Mouse (Mus musculus): Measurements from ENCODE around the gene Tpgs1.

Tpgs1 gene

GRCm38 (mm10) chr10:79668076-79668475, 1.1 kb upstream of the Tpgs1 start:
- no peak for DNase-seq (ENCODE audit: low read depth, low spot score)

GRCm38 (mm10) chr10:79669576-79670057, 448 bp downstream of the Tpgs1 start:
- no peak for DNase-seq (ENCODE audit: low read depth, low spot score)

GRCm38 (mm10) chr10:79670071-79670888, 1.1 kb downstream of the Tpgs1 start:
- no peak for DNase-seq (ENCODE audit: low read depth, low spot score)

GRCm38 (mm10) chr10:79671396-79672087, 2.4 kb downstream of the Tpgs1 start:
- no peak for DNase-seq (ENCODE audit: low read depth, low spot score)

- no peak for DNase-seq (ENCODE audit: low read depth, low spot score)
Observed at GRCm38 (mm10) chr10:79672088-79672455, 2.9 kb downstream of the Tpgs1 start.

GRCm38 (mm10) chr10:79673054-79673453, 3.9 kb downstream of the Tpgs1 start:
- no peak for DNase-seq (ENCODE audit: low read depth, low spot score)

GRCm38 (mm10) chr10:79675346-79676035, 6.3 kb downstream of the Tpgs1 start:
- no peak for DNase-seq (ENCODE audit: low read depth, low spot score)

- peak; percentile 27 for DNase-seq (ENCODE audit: low read depth, low spot score)
Observed at GRCm38 (mm10) chr10:79680606-79681495, 11.7 kb downstream of the Tpgs1 start.

- DNase-seq (ENCODE audit: low read depth, low spot score) = peak; percentile 92
Observed at GRCm38 (mm10) chr10:79681591-79682245, 12.5 kb downstream of the Tpgs1 start, which contains the start of gene Cdc34. TSS of gene Cdc34 (plus strand) at chr10:79682195.

- DNase-seq (ENCODE audit: low read depth, low spot score) = no peak
Observed at GRCm38 (mm10) chr10:79682551-79682915, 13.4 kb downstream of the Tpgs1 start.

GRCm38 (mm10) chr10:79682916-79683582, 13.9 kb downstream of the Tpgs1 start:
- DNase-seq (ENCODE audit: low read depth, low spot score) = peak; percentile 55

GRCm38 (mm10) chr10:79683726-79684640, 14.8 kb downstream of the Tpgs1 start:
- DNase-seq (ENCODE audit: low read depth, low spot score) = no peak

GRCm38 (mm10) chr10:79684770-79685600, 15.8 kb downstream of the Tpgs1 start:
- no peak for DNase-seq (ENCODE audit: low read depth, low spot score)

GRCm38 (mm10) chr10:79686219-79686618, 17.1 kb downstream of the Tpgs1 start:
- DNase-seq (ENCODE audit: low read depth, low spot score) = no peak

GRCm38 (mm10) chr10:79686691-79687090, 17.5 kb downstream of the Tpgs1 start:
- DNase-seq (ENCODE audit: low read depth, low spot score) = no peak

- DNase-seq (ENCODE audit: low read depth, low spot score) = no peak
Observed at GRCm38 (mm10) chr10:79687513-79687912, 18.3 kb downstream of the Tpgs1 start.

GRCm38 (mm10) chr10:79688720-79689119, 19.6 kb downstream of the Tpgs1 start, which contains the start of gene Gzmm:
TSS of gene Gzmm (plus strand) at chr10:79689020.
- no peak for DNase-seq (ENCODE audit: low read depth, low spot score)

- DNase-seq (ENCODE audit: low read depth, low spot score) = no peak
Observed at GRCm38 (mm10) chr10:79689178-79689577, 20.0 kb downstream of the Tpgs1 start.
